Mouse (Mus musculus): ENCODE data around the gene Nqo2. TPM values are rescaled to one million over a fixed set of nuclear protein-coding genes. Genes with fewer than 3 reads are reported as not detected.
A peak's percentile ranks its signal among the peaks of the same experiment; 100 is the strongest.

The Nqo2 gene
- polyA plus RNA-seq, 1 experiment: 2.6 TPM

GRCm38 (mm10) chr13:33942212-33942779, 22.2 kb upstream of the Nqo2 start:
- H3K36me3 ChIP-seq (replicated peaks; ENCODE audit: low read length): peaks cover 5% of the 10 kb centered on the region
- no peak overlapping the region for H3K4me3 ChIP-seq (replicated peaks)
- peaks cover 12% of the 10 kb centered on the region for H3K4me1 ChIP-seq
- H3K9me3 ChIP-seq: no peaks in the 10 kb centered on the region
- no peak for TF ChIP-seq GATA1 (IDR thresholded peaks at IDR 0.05; ENCODE audit: borderline replicate concordance, low read length)
- no peak for TF ChIP-seq FLI1 (IDR thresholded peaks at IDR 0.05; ENCODE audit: low read length)
- H3K27me3 ChIP-seq (replicated peaks): no peaks in the 10 kb centered on the region

GRCm38 (mm10) chr13:33951308-33952074, 13.0 kb upstream of the Nqo2 start:
- Histone ChIP-seq H3K9me3 (no peaks in the 10 kb centered on the region), H3K27me3 (replicated peaks) (no peaks in the 10 kb centered on the region), H3K36me3 (replicated peaks; ENCODE audit: low read length) (no peaks in the 10 kb centered on the region), H3K4me3 (replicated peaks) (no peak overlapping the region), H3K4me1 (peaks cover 16% of the 10 kb centered on the region)
- TF ChIP-seq FLI1 (IDR thresholded peaks at IDR 0.05; ENCODE audit: low read length) (no peak), GATA1 (IDR thresholded peaks at IDR 0.05; ENCODE audit: borderline replicate concordance, low read length) (no peak)

- Histone ChIP-seq H3K9me3 (no peaks in the 10 kb centered on the region), H3K36me3 (replicated peaks; ENCODE audit: low read length) (no peaks in the 10 kb centered on the region), H3K4me1 (peaks cover 16% of the 10 kb centered on the region), H3K4me3 (replicated peaks) (no peak overlapping the region), H3K27me3 (replicated peaks) (no peaks in the 10 kb centered on the region)
- no peak for TF ChIP-seq FLI1 (IDR thresholded peaks at IDR 0.05; ENCODE audit: low read length)
Measured at GRCm38 (mm10) chr13:33952075-33952449, 12.4 kb upstream of the Nqo2 start.

- Histone ChIP-seq H3K27me3 (replicated peaks) (no peaks in the 10 kb centered on the region), H3K4me3 (replicated peaks) (no peak overlapping the region), H3K36me3 (replicated peaks; ENCODE audit: low read length) (no peaks in the 10 kb centered on the region), H3K4me1 (peaks cover 16% of the 10 kb centered on the region), H3K9me3 (no peaks in the 10 kb centered on the region)
- no peak for TF ChIP-seq GATA1 (IDR thresholded peaks at IDR 0.05; ENCODE audit: borderline replicate concordance, low read length)
- TF ChIP-seq FLI1 (IDR thresholded peaks at IDR 0.05; ENCODE audit: low read length): no peak
Measured at GRCm38 (mm10) chr13:33952947-33953346, 11.5 kb upstream of the Nqo2 start.

- Histone ChIP-seq H3K4me1 (peaks cover 17% of the 10 kb centered on the region), H3K4me3 (replicated peaks) (no peak overlapping the region), H3K27me3 (replicated peaks) (no peaks in the 10 kb centered on the region), H3K36me3 (replicated peaks; ENCODE audit: low read length) (peaks cover 23% of the 10 kb centered on the region), H3K9me3 (no peaks in the 10 kb centered on the region)
- no peak for TF ChIP-seq GATA1 (IDR thresholded peaks at IDR 0.05; ENCODE audit: borderline replicate concordance, low read length)
- no peak for TF ChIP-seq FLI1 (IDR thresholded peaks at IDR 0.05; ENCODE audit: low read length)
Measured at GRCm38 (mm10) chr13:33956571-33957421, 7.7 kb upstream of the Nqo2 start.

GRCm38 (mm10) chr13:33959771-33960170, 4.7 kb upstream of the Nqo2 start:
- Histone ChIP-seq H3K9me3 (no peaks in the 10 kb centered on the region), H3K36me3 (replicated peaks; ENCODE audit: low read length) (peaks cover 23% of the 10 kb centered on the region), H3K4me1 (peaks cover 15% of the 10 kb centered on the region), H3K4me3 (replicated peaks) (peak overlapping the region; percentile 69), H3K27me3 (replicated peaks) (no peaks in the 10 kb centered on the region)
- no peak for TF ChIP-seq FLI1 (IDR thresholded peaks at IDR 0.05; ENCODE audit: low read length)
- no peak for TF ChIP-seq GATA1 (IDR thresholded peaks at IDR 0.05; ENCODE audit: borderline replicate concordance, low read length)

GRCm38 (mm10) chr13:33965056-33966024, 853 bp downstream of the Nqo2 start:
- Histone ChIP-seq H3K4me1 (peaks cover 34% of the 10 kb centered on the region), H3K36me3 (replicated peaks; ENCODE audit: low read length) (peaks cover 12% of the 10 kb centered on the region), H3K27me3 (replicated peaks) (no peaks in the 10 kb centered on the region), H3K9me3 (no peaks in the 10 kb centered on the region), H3K4me3 (replicated peaks) (peak overlapping the region; percentile 98)
- no peak; the same call in 2 of the 3 replicates for TF ChIP-seq GATA1 (IDR thresholded peaks at IDR 0.05; ENCODE audit: borderline replicate concordance, low read length)
- TF ChIP-seq FLI1 (IDR thresholded peaks at IDR 0.05; ENCODE audit: low read length): no peak

GRCm38 (mm10) chr13:33966025-33966412, 1.5 kb downstream of the Nqo2 start:
- Histone ChIP-seq H3K4me3 (replicated peaks) (peak overlapping the region; percentile 98), H3K27me3 (replicated peaks) (no peaks in the 10 kb centered on the region), H3K9me3 (no peaks in the 10 kb centered on the region), H3K36me3 (replicated peaks; ENCODE audit: low read length) (peaks cover 9% of the 10 kb centered on the region), H3K4me1 (peaks cover 36% of the 10 kb centered on the region)
- TF ChIP-seq FLI1 (IDR thresholded peaks at IDR 0.05; ENCODE audit: low read length) (no peak), GATA1 (IDR thresholded peaks at IDR 0.05; ENCODE audit: borderline replicate concordance, low read length) (no peak)

GRCm38 (mm10) chr13:33966574-33966973, 2.1 kb downstream of the Nqo2 start:
- H3K36me3 ChIP-seq (replicated peaks; ENCODE audit: low read length): peaks cover 11% of the 10 kb centered on the region
- H3K4me3 ChIP-seq (replicated peaks): peak overlapping the region; percentile 8
- peaks cover 40% of the 10 kb centered on the region for H3K4me1 ChIP-seq
- no peaks in the 10 kb centered on the region for H3K9me3 ChIP-seq
- no peaks in the 10 kb centered on the region for H3K27me3 ChIP-seq (replicated peaks)
- no peak for TF ChIP-seq GATA1 (IDR thresholded peaks at IDR 0.05; ENCODE audit: borderline replicate concordance, low read length)

Data from megakaryocyte, embryonic 14.5 days (primary cell).